Mouse (Mus musculus) lung, adult 2 months (tissue): ENCODE measurements around the gene Etfa.

Experiments
- CTCF ChIP-seq: fragments of 200-500 bp; IDR thresholded peaks from 2 replicates; pipeline ENCODE4 v1.5.1; 2011; ENCODE audit warnings: mild to moderate bottlenecking, low read length, control low read depth; ENCODE audit not compliant: insufficient read depth
- POLR2A ChIP-seq: fragments of 200-500 bp; IDR thresholded peaks from 2 replicates; pipeline ENCODE4 v1.6.1; 2011; ENCODE audit warnings: low read depth, mild to moderate bottlenecking, control low read depth, low read length, borderline replicate concordance; ENCODE audit errors: extremely low read depth

- no peak for TF ChIP-seq CTCF
- no peak for TF ChIP-seq POLR2A
Observed at GRCm38 (mm10) chr9:55538377-55538776, 26.3 kb upstream of the Etfa start, which contains the start of gene Isl2.
